Mouse (Mus musculus): ENCODE results near the gene Gpr62. TPM values are rescaled to one million over a fixed set of nuclear protein-coding genes. Genes with fewer than 3 reads are reported as not detected.

Gpr62 gene
- polyA plus RNA-seq, 1 experiment from 2014 or later, result 0.13 TPM

DNA sequence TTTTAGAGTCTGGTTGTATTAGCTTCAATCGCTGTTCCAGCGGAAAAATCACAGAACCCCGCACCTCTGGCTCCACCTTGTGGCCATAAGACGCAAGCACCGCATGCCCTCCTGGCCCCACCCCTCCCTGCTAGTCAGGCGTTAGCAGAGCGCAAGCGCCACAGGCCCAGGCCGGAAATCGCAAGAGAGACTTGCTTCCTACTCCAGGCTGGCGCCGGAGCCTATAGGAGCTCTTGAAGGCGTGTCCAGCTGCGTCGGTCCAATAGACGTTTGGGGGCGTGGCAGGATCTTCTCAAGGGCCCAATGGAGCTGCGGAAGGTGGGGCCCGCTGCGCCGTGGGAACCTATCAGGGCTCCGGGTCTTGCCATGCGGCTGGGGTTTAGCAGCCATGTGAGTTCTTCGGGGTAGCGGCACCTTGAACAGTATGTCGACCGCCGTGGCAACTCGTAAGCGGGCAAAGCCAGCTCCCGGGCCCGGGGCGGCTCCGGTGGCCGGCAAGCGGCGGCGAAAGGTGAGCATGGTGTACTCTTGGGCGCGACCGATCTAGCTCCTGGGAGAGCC, 11.3 kb upstream of the Gpr62 start, which contains the start of gene Parp3:
Gene Parp3 (minus strand): TSS at position 26 of the 561 bp plus-strand sequence.
- WGBS, result 0% methylated on average over 41 of the region's 41 CpGs
- Histone ChIP-seq H3K4me2 (ENCODE audit: low read depth, low read length) (peak within 1 kb of the TSS; percentile 99), H3K27me3 (ENCODE audit: control insufficient read depth, insufficient read depth, low read length) (no peaks in the 10 kb centered on the region), H3K4me1 (ENCODE audit: control insufficient read depth, insufficient read depth, low read length) (peaks cover 27% of the 10 kb centered on the region), H3K36me3 (ENCODE audit: control insufficient read depth, insufficient read depth) (peaks cover 13% of the 10 kb centered on the region), H3K4me3 (ENCODE audit: low read length) (peak within 1 kb of the TSS; percentile 62), H3K9ac (ENCODE audit: low read length) (peak within 1 kb of the TSS; percentile 64), H3K9me3 (replicated peaks; ENCODE audit: control insufficient read depth, low read length) (no peaks in the 10 kb centered on the region), H3K27ac (ENCODE audit: low read length) (peak within 1 kb of the TSS; percentile 78)
- ATAC-seq (replicated peaks; ENCODE audit: extremely low read depth, insufficient read depth, low FRiP score), result peak; percentile 98

DNA sequence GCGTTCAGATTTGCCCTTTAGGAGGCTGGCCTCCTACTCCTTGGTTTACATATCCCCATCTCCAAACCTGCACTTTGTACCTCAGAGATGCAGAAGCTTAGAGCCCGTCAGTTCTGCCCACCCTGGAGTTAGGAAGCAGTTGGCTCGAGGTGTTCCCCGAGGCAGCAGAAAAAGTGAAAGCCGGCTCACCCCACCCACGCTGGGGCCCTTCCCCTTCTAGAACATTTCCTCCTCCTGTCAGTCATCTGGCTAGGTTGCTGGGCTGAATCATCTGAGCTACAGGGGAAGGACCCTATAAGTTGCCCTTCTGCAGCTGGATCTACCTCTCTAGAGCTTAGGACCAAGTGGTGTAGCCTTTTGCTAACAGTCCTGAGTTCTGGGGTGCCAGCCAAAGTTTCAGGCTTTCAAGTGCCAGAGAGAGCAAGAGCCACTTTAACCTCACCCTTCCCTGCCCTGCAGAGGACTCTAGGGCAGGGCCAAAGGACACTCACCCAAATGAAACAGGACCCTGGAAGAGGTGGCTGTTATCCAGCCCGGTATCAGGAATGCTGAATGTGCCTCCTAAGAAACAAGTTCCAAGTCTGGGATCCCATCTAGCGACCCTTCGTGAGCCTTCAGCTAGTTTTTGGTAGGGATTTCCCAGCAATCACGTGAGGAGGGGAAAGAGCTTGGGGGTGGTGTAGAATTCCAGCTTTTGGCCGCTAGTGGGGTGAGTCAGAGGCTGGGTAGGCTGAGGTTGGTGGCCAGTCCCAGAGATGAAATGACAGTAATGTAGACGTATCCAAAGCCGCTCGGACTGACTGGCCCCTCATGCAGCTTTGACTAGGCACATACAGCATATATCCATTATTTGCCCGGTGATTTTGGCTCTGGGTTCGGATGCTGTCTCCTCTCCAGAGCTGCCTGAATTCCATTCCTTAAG, 10.5 kb upstream of the Gpr62 start:
- Histone ChIP-seq H3K4me2 (ENCODE audit: low read depth, low read length) (peak overlapping the region; percentile 63), H3K27me3 (ENCODE audit: control insufficient read depth, insufficient read depth, low read length) (no peaks in the 10 kb centered on the region), H3K36me3 (ENCODE audit: control insufficient read depth, insufficient read depth) (peaks cover 7% of the 10 kb centered on the region), H3K4me1 (ENCODE audit: control insufficient read depth, insufficient read depth, low read length) (peaks cover 27% of the 10 kb centered on the region), H3K9me3 (replicated peaks; ENCODE audit: control insufficient read depth, low read length) (no peaks in the 10 kb centered on the region), H3K4me3 (ENCODE audit: low read length) (peak overlapping the region; percentile 34), H3K9ac (ENCODE audit: low read length) (peak overlapping the region; percentile 64), H3K27ac (ENCODE audit: low read length) (peak overlapping the region; percentile 78)
- WGBS, result 21% methylated on average over 16 of the region's 16 CpGs
- peak; percentile 13 for ATAC-seq (replicated peaks; ENCODE audit: extremely low read depth, insufficient read depth, low FRiP score)

DNA sequence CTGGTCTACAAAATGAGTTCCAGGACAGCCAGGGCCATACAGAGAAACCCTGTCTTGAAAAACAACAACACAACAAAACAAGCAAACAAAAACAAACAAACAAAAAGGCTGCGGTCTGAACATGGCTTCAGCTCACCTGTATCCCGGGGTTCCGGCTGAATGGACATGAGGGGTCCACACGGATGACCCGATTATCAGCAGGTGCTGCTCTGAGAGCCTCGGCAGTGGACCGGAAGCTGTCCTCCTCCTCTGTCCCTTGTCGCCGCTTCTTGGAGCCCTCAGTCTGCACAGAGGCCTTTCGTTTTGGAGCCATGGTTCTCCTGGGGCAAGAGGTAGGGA, 9.9 kb upstream of the Gpr62 start, which contains the start of gene Rrp9:
Gene Rrp9 (plus strand): TSS at position 301 of the 339 bp plus-strand sequence.
- no peak for ATAC-seq (replicated peaks; ENCODE audit: extremely low read depth, insufficient read depth, low FRiP score)
- WGBS, result 80% methylated on average over 10 of the region's 10 CpGs
- peaks cover 2% of the 10 kb centered on the region; the same call in 1 of the 2 replicates for H3K36me3 ChIP-seq (ENCODE audit: control insufficient read depth, insufficient read depth)
- H3K9ac ChIP-seq (ENCODE audit: low read length), result peak within 1 kb of the TSS; percentile 64
- peaks cover 27% of the 10 kb centered on the region for H3K4me1 ChIP-seq (ENCODE audit: control insufficient read depth, insufficient read depth, low read length)
- H3K4me3 ChIP-seq (ENCODE audit: low read length), result peak within 1 kb of the TSS; percentile 34
- no peaks in the 10 kb centered on the region for H3K9me3 ChIP-seq (replicated peaks; ENCODE audit: control insufficient read depth, low read length)
- H3K4me2 ChIP-seq (ENCODE audit: low read depth, low read length), result peak within 1 kb of the TSS; percentile 63
- no peaks in the 10 kb centered on the region for H3K27me3 ChIP-seq (ENCODE audit: control insufficient read depth, insufficient read depth, low read length)
- peak within 1 kb of the TSS; percentile 78 for H3K27ac ChIP-seq (ENCODE audit: low read length)

DNA sequence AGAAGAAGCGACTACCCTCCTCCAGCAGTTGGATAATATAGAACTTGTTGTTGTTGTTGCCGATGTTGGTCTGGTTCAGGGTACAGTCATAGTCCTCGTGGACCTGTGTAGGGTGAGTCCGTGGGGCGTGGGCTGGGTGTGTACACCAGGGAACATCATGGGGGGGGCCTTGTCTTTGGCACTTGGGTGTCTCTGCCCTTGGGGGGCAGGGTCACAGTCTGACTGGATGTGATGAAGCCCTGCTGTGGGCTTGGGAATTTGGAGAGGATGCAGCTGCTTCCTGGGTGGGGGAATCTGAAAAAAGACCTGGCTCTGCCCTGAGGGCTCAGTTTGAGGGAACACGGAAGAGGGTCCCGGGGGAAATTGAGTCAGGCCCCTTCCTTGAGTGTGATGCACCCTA, 9.3 kb upstream of the Gpr62 start:
- Histone ChIP-seq H3K4me2 (ENCODE audit: low read depth, low read length) (no peak overlapping the region), H3K36me3 (ENCODE audit: control insufficient read depth, insufficient read depth) (no peaks in the 10 kb centered on the region), H3K27me3 (ENCODE audit: control insufficient read depth, insufficient read depth, low read length) (no peaks in the 10 kb centered on the region), H3K4me3 (ENCODE audit: low read length) (no peak overlapping the region), H3K9me3 (replicated peaks; ENCODE audit: control insufficient read depth, low read length) (no peaks in the 10 kb centered on the region), H3K9ac (ENCODE audit: low read length) (no peak overlapping the region), H3K27ac (ENCODE audit: low read length) (no peak overlapping the region), H3K4me1 (ENCODE audit: control insufficient read depth, insufficient read depth, low read length) (peaks cover 27% of the 10 kb centered on the region)
- 72% methylated on average over 7 of the region's 7 CpGs for WGBS
- ATAC-seq (replicated peaks; ENCODE audit: extremely low read depth, insufficient read depth, low FRiP score), result no peak

DNA sequence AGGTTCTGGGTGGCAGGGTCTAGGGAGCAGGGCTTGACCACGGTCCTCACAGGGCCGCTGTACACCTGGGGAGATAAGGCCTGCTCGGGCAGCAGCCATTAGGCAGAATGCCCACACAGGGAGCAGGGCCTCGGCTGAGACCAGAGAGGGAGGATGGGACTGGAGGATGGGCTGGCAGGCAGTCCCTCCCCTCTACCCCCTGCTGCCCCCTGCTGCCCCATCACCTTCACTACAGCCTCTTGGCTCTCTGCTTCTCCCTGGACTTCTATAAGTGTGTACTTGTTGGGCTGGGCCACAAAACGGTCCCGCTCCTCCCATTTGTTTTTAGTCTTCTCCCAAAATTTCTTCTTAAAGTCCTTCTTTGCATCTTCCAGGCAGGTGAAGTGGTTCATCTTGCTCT, 8.7 kb upstream of the Gpr62 start:
- WGBS, result 5% methylated on average over 6 of the region's 6 CpGs
- no peak for ATAC-seq (replicated peaks; ENCODE audit: extremely low read depth, insufficient read depth, low FRiP score)
- Histone ChIP-seq H3K4me1 (ENCODE audit: control insufficient read depth, insufficient read depth, low read length) (peaks cover 27% of the 10 kb centered on the region), H3K4me2 (ENCODE audit: low read depth, low read length) (no peak overlapping the region), H3K9me3 (replicated peaks; ENCODE audit: control insufficient read depth, low read length) (no peaks in the 10 kb centered on the region), H3K27me3 (ENCODE audit: control insufficient read depth, insufficient read depth, low read length) (no peaks in the 10 kb centered on the region), H3K36me3 (ENCODE audit: control insufficient read depth, insufficient read depth) (no peaks in the 10 kb centered on the region), H3K9ac (ENCODE audit: low read length) (no peak overlapping the region; the same call in 1 of the 2 replicates), H3K4me3 (ENCODE audit: low read length) (no peak overlapping the region), H3K27ac (ENCODE audit: low read length) (no peak overlapping the region)

DNA sequence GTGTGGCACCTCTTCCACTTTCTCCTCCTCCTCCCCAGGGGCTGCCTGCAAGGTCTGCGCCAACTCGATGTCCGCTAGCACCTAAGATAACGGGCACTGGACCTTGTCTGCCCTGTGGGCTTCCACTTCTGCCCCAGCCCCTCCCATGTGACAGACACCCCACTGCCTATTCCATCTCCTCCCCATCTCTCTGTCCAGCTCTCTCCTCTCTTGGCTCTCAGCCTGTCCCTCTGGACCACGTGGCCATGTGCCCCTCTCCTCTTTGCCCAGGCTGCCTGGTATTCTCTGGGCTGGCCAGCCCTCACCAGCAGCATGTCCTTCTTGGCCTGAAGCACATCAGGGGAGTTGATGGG, 8.0 kb upstream of the Gpr62 start:
- no peak for ATAC-seq (replicated peaks; ENCODE audit: extremely low read depth, insufficient read depth, low FRiP score)
- WGBS, result 81% methylated on average over 5 of the region's 5 CpGs
- no peak overlapping the region for H3K9ac ChIP-seq (ENCODE audit: low read length)
- peaks cover 27% of the 10 kb centered on the region for H3K4me1 ChIP-seq (ENCODE audit: control insufficient read depth, insufficient read depth, low read length)
- no peaks in the 10 kb centered on the region for H3K9me3 ChIP-seq (replicated peaks; ENCODE audit: control insufficient read depth, low read length)
- no peak overlapping the region for H3K4me2 ChIP-seq (ENCODE audit: low read depth, low read length)
- H3K27ac ChIP-seq (ENCODE audit: low read length), result no peak overlapping the region
- H3K36me3 ChIP-seq (ENCODE audit: control insufficient read depth, insufficient read depth), result no peaks in the 10 kb centered on the region
- no peaks in the 10 kb centered on the region for H3K27me3 ChIP-seq (ENCODE audit: control insufficient read depth, insufficient read depth, low read length)
- H3K4me3 ChIP-seq (ENCODE audit: low read length), result no peak overlapping the region

DNA sequence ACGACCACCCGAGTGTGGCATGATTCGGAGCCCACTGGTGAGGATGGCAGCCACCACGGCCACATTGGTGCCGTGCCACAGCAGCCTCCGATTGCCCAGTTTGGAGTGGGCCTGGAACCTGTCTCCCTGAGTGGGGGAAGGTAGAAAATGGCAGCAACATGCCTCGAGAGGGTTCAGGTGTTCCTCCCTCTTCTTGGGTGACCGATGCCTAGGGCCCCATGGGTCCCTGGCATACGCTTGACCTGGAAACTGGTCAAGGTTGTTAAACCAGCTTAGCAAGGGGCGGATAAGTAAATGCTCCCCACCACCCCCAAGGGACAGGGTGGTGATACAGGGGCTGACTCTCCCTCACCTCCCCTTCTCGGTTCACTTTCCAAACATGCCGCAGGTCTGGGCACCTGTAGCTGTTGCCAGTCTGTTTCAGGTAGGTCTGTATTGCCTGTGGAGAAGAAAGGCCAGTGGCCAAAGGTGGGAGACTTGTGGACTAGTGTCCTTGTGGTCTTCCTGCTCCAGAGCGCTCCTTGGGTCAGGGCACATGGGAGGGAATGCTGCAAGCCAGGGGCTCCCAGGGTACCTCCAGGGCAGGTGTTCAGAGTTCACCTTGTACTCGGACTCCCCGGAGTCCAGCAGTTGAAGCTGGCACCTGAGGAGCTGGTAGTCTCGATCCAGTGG, 7.5 kb upstream of the Gpr62 start:
- H3K27ac ChIP-seq (ENCODE audit: low read length), result no peak overlapping the region
- 91% methylated on average over 16 of the region's 16 CpGs for WGBS
- no peak for ATAC-seq (replicated peaks; ENCODE audit: extremely low read depth, insufficient read depth, low FRiP score)
- no peaks in the 10 kb centered on the region for H3K27me3 ChIP-seq (ENCODE audit: control insufficient read depth, insufficient read depth, low read length)
- H3K9me3 ChIP-seq (replicated peaks; ENCODE audit: control insufficient read depth, low read length), result no peaks in the 10 kb centered on the region
- no peak overlapping the region for H3K9ac ChIP-seq (ENCODE audit: low read length)
- no peak overlapping the region for H3K4me2 ChIP-seq (ENCODE audit: low read depth, low read length)
- no peaks in the 10 kb centered on the region for H3K36me3 ChIP-seq (ENCODE audit: control insufficient read depth, insufficient read depth)
- H3K4me3 ChIP-seq (ENCODE audit: low read length), result no peak overlapping the region
- peaks cover 26% of the 10 kb centered on the region for H3K4me1 ChIP-seq (ENCODE audit: control insufficient read depth, insufficient read depth, low read length)

DNA sequence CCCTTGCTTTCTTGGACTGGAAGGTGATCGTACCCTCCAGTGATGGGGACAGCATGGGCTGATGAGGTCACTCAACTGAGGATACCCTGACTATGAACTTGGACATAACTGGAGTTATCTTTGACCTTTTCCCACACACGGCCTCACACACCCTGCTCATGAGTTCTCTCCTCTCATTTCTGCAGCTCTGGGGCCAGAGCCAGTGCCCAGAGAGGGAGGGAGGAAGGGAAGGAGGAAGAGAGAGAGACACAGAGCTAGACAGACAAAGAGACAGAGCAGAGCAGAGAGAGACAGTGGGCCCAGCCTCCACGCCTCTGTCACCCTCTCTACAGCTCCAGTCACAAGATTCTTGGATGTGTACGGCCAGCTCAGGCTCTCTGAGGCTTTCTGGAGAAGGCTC, 6.6 kb upstream of the Gpr62 start:
- ATAC-seq (replicated peaks; ENCODE audit: extremely low read depth, insufficient read depth, low FRiP score), result no peak
- Histone ChIP-seq H3K9ac (ENCODE audit: low read length) (no peak overlapping the region), H3K27ac (ENCODE audit: low read length) (peak overlapping the region; percentile 20; the same call in 1 of the 2 replicates), H3K4me3 (ENCODE audit: low read length) (no peak overlapping the region), H3K9me3 (replicated peaks; ENCODE audit: control insufficient read depth, low read length) (no peaks in the 10 kb centered on the region), H3K4me2 (ENCODE audit: low read depth, low read length) (no peak overlapping the region), H3K36me3 (ENCODE audit: control insufficient read depth, insufficient read depth) (no peaks in the 10 kb centered on the region), H3K27me3 (ENCODE audit: control insufficient read depth, insufficient read depth, low read length) (no peaks in the 10 kb centered on the region), H3K4me1 (ENCODE audit: control insufficient read depth, insufficient read depth, low read length) (peaks cover 19% of the 10 kb centered on the region)
- 54% methylated on average over 4 of the region's 4 CpGs for WGBS

DNA sequence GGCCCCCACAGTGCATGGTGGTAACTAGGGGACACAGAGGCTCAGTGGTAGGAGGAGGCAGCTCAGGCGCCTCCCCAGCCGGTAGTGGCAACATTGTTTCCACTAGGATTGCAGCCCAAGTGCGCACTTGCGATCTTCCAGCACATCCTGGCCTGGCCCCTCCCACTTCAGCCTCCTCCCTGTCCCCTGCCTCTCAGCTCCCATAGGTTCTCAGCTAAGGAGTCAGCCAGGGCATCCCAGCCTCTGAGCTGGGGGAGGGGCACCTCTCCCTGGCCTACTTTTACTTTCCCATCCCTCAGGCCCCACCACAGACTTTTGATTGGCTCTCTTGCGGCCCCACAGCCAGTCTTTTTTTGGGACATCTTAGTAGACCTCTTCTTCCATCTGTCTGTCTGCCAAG, 6.2 kb upstream of the Gpr62 start:
- 0 out of 2 replicates have a peak, but pooled peaks have one; percentile 3 for ATAC-seq (replicated peaks; ENCODE audit: extremely low read depth, insufficient read depth, low FRiP score)
- Histone ChIP-seq H3K9ac (ENCODE audit: low read length) (no peak overlapping the region), H3K27me3 (ENCODE audit: control insufficient read depth, insufficient read depth, low read length) (no peaks in the 10 kb centered on the region), H3K27ac (ENCODE audit: low read length) (no peak overlapping the region), H3K4me1 (ENCODE audit: control insufficient read depth, insufficient read depth, low read length) (peaks cover 19% of the 10 kb centered on the region), H3K9me3 (replicated peaks; ENCODE audit: control insufficient read depth, low read length) (no peaks in the 10 kb centered on the region), H3K4me3 (ENCODE audit: low read length) (no peak overlapping the region), H3K36me3 (ENCODE audit: control insufficient read depth, insufficient read depth) (no peaks in the 10 kb centered on the region), H3K4me2 (ENCODE audit: low read depth, low read length) (0 out of 2 replicates have a peak overlapping the region, but pooled peaks have one; percentile 29)
- 17% methylated on average over 5 of the region's 5 CpGs for WGBS
